Mouse (Mus musculus) regulatory T cell (primary cell): ENCODE data around the gene Pip4p1.
"Not testable (repeated sequence)": the region's sequence is repeated elsewhere in the genome, so short reads cannot be mapped to it uniquely, and the experiment has no call there.

Experiments
- in situ Hi-C: fragments of 300-600 bp; cut with MboI, MseI; formaldehyde crosslinking; loops from one replicate; pipeline ENCODE4 v1.15.1; 2025; ENCODE audit warnings: high pct_unique_total_duplicates

Gene Pip4p1

GRCm38 (mm10) chr14:50930754-50931492 is at the start of gene Pip4p1, which contains the start of gene Pnp:
Pip4p1 (minus strand) TSS chr14:50930856.
Pnp (plus strand) TSS chr14:50931082.
- in situ Hi-C loops: no loop called here

DNA sequence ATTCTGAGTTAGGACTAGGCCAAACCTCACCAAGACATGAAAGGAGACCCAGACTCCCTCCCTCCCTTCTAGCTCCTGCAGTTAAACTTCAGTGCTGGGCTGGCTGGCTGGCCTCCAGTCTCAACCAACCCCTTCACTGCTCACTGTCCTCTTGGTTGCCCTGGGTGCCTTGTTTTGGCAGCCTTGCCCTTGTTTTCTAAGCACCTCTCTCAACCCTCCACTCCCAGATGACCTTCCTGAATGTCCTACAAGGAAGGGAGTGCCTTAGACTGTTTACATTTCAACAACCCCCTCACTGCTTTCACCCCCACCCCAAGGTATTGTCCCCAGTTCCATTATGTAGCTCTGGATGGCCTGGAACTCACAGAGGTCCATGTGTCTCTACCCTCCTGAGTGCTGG is 49.0 kb upstream of the Pip4p1 start:
- in situ Hi-C loops: no loop called here

DNA sequence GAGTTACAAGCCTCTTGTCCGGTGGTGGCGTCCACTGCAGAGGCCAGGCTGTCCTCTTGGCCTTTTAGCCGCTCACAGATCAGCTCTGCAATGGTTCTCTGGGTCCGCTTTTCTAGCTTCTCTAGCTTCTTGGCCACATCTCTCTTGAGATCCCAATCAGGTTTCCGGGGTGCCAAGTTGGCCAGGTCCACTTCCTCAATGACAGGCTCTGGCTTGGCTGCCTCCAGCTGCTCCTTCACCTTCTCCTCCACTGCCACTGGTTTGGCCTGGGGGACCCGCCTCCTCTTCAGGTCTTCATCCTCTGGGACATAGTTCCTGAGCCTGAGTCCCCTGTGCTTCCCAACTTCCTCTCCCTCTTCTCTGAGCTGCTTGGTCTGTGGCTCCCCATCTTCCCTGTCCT is 47.8 kb upstream of the Pip4p1 start:
- in situ Hi-C loops: not testable (repeated sequence)

DNA sequence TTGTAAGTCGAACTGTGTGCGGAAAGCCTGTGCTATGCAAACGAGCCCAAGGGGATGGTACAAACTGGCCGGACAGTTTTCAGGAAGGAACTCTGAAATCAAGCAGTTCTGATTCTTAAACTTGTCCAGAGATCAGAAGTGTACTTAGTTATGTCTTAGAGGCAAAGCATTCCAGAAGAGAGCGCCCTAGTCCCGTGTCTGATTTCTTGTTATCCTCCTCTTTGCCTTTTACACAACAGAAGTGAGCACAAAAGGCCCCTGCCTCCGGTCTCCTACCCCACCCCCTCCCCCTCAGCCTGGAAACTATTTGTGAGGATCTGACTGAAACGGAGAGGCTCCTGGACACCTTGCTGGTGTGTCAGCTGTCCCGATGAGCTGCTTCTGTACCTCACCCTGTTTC is 46.0 kb upstream of the Pip4p1 start:
- in situ Hi-C loops: no loop called here

- in situ Hi-C loops: no loop called here
Observed at GRCm38 (mm10) chr14:50975001-50975400, 44.3 kb upstream of the Pip4p1 start.

GRCm38 (mm10) chr14:50973700-50974099 is 43.0 kb upstream of the Pip4p1 start:
- in situ Hi-C loops: no loop called here

DNA sequence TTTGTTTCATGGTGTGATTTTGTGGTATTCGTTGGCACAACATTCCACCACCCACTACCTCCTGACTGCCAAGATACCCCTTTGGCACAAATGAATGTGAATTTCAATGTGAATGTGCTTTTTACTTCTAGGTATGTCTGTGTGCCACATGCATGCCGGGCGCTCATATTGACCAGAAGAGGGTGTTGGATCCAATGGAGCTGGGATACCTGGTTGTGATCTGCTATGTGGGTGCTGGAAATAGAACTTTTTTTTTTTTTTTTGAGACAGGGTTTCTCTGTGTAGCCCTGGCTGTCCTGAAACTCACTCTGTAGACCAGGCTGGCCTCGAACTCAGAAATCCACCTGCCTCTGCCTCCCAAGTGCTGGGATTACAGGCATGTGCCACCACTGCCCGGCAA is 42.4 kb upstream of the Pip4p1 start:
- in situ Hi-C loops: not testable (repeated sequence)

- in situ Hi-C loops: no loop called here
Observed at GRCm38 (mm10) chr14:50970822-50971221, 40.2 kb upstream of the Pip4p1 start.

GRCm38 (mm10) chr14:50969558-50970544 is 39.2 kb upstream of the Pip4p1 start:
- in situ Hi-C loops: no loop called here

- in situ Hi-C loops: no loop called here
Observed at GRCm38 (mm10) chr14:50969041-50969440, 38.4 kb upstream of the Pip4p1 start.

- in situ Hi-C loops: no loop called here
Observed at GRCm38 (mm10) chr14:50968216-50968980, 37.7 kb upstream of the Pip4p1 start.

GRCm38 (mm10) chr14:50958289-50958995 is 27.8 kb upstream of the Pip4p1 start:
- in situ Hi-C loops: not testable (repeated sequence)

- in situ Hi-C loops: not testable (repeated sequence)
Observed at GRCm38 (mm10) chr14:50957146-50957545, 26.5 kb upstream of the Pip4p1 start.

GRCm38 (mm10) chr14:50956724-50957123 is 26.1 kb upstream of the Pip4p1 start:
- in situ Hi-C loops: not testable (repeated sequence)

DNA sequence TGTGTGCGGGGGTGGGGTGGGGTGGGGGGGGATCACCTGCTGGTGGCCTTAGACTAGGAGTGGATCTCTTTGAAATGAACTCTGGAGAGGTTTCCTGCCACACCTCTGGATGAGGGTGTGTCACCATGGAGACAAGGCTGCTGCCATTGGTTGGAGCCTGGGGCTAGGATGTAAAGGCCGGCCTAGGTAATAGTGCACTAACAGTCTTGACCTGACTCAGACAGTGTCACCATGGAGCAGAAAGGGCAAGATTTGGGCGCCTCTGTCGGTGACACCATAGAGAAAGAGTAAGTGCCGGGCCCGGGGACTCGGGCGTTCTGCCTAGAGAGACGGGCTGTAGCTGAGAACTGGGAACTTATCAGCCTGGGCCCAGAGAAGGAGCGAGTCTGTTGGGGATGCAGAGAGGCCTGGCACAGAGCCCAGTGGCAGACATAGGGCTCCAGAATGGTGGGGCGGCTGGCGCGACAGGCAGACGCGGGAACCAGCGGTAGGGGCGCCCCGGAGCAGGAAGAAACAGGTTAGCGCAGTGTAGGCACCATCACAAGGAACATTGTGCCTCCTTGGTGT is 25.4 kb upstream of the Pip4p1 start, which contains the start of gene Pnp2:
Gene Pnp2, plus strand, starts transcription at position 51 of the 567 bp plus-strand sequence.
- in situ Hi-C loops: not testable (repeated sequence)

- in situ Hi-C loops: no loop called here
Observed at GRCm38 (mm10) chr14:50955487-50955886, 24.8 kb upstream of the Pip4p1 start.

DNA sequence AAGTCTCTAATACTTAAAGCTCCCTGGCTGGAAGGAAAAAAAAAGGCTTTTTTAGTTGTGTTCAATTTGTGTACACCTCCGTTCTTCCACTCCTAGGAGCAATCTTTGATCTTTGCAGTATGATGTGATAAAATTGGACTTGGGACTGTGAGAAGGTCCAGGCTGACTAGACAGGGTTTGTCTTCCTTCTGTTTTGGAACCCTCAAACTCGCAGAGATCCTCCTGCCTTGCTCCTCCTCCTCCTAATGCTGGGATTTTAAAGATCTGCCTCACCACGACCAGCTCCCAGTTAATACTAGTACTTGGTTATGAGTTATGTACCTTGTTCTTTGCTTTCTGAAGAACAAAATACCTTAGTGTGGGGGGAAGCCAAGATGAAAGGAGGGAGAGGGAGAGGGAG is 14.9 kb upstream of the Pip4p1 start:
- in situ Hi-C loops: not testable (repeated sequence)

DNA sequence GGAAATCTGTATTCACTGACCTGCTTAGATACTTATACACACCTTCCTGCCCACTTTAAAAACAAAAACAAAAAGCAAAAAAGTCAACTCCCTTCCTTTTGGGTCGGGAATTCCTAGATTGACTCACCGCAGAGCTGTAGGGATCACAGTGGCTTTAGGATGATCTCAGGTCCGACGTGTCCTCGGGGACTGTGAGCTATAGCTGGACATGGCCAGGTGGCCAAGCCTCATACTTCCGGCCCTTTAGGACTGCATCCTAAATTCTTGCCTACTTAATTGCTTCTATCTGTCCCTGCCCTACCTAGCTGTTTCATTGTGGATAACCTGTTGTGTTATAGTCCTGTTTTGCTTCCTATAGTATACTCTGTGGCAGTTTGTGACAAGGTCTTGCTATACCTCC is 14.4 kb upstream of the Pip4p1 start:
- in situ Hi-C loops: not testable (repeated sequence)

GRCm38 (mm10) chr14:50944668-50945033 is 14.0 kb upstream of the Pip4p1 start:
- in situ Hi-C loops: not testable (repeated sequence)

GRCm38 (mm10) chr14:50943932-50944667 is 13.4 kb upstream of the Pip4p1 start, which contains the start of gene Gm49342:
Gm49342 (plus strand) TSS chr14:50944517.
- in situ Hi-C loops: no loop called here
